Mouse (Mus musculus) embryonic facial prominence, embryonic 14.5 days (tissue): ENCODE measurements at regions not wholly inside any gene's neighbourhood (a gene's known extent, or its start where the extent isn't known, plus 50 kb on each side); places are given as distances from the start of the nearest gene placed in this dataset.

ENCODE experiments used
- ATAC-seq: fragments of 200-750 bp; cut with Nextera tagmentation; 2 replicates; pipeline ENCODE4 v1.8.0; 2017; ENCODE audit warnings: low read depth, moderate number of reproducible peaks, moderate TSS enrichment
- DNase-seq: peaks from one replicate; pipeline ENCODE4 v3.0.0-alpha.2; 2015; ENCODE audit warnings: low spot score
- H3K27ac ChIP-seq: fragments of 300-500 bp; sonication (generic); replicated peaks from 2 replicates; pipeline ENCODE4 v1.5.1; 2014; ENCODE audit warnings: low read depth, mild to moderate bottlenecking, low read length, moderate library complexity
- H3K27me3 ChIP-seq: fragments of 300-500 bp; sonication (generic); replicated peaks from 2 replicates; pipeline ENCODE4 v1.6.1; 2014; ENCODE audit warnings: low read length; ENCODE audit not compliant: control insufficient read depth, insufficient read depth
- H3K36me3 ChIP-seq: fragments of 300-500 bp; sonication (generic); 2 replicates; pipeline ENCODE4 v1.6.1; 2014; ENCODE audit warnings: low read length, mixed read lengths; ENCODE audit not compliant: control insufficient read depth, insufficient read depth
- H3K4me1 ChIP-seq: fragments of 300-500 bp; sonication (generic); 2 replicates; pipeline ENCODE4 v1.6.1; 2014; ENCODE audit warnings: antibody characterized with exemption, low read length; ENCODE audit not compliant: control insufficient read depth, insufficient read depth
- H3K4me2 ChIP-seq: fragments of 300-500 bp; sonication (generic); 2 replicates; pipeline ENCODE4 v1.6.1; 2014; ENCODE audit warnings: low read depth, mild to moderate bottlenecking, low read length, moderate library complexity, mixed read lengths
- H3K4me3 ChIP-seq: fragments of 300-500 bp; sonication (generic); 2 replicates; pipeline ENCODE4 v1.5.1; 2014; ENCODE audit warnings: low read depth, mild to moderate bottlenecking, low read length
- H3K9ac ChIP-seq: fragments of 300-500 bp; sonication (generic); 2 replicates; pipeline ENCODE4 v1.6.1; 2014; ENCODE audit warnings: low read depth, mild to moderate bottlenecking, low read length, moderate library complexity, mixed read lengths
- H3K9me3 ChIP-seq: fragments of 300-500 bp; sonication (generic); 2 replicates; pipeline ENCODE4 v1.6.1; 2016; ENCODE audit warnings: low read length; ENCODE audit not compliant: control insufficient read depth
- WGBS: fragments of 180-500 bp; shearing (Covaris S2); extraction: QIAGEN DNeasy Blood & Tissue Kit; methylation state at CpG from one replicate; pipeline ENCODE4 v1.1.7; 2014; 5-methylcytosine and 5-hydroxymethylcytosine counted together

- no peak overlapping the region for H3K9ac ChIP-seq
- H3K4me1 ChIP-seq, result peaks cover 8% of the 10 kb centered on the region
- no peak for DNase-seq
- H3K27me3 ChIP-seq, result no peaks in the 10 kb centered on the region
- ATAC-seq, result no peak
- no peak overlapping the region for H3K27ac ChIP-seq
- no peak overlapping the region for H3K4me3 ChIP-seq
- 52% methylated on average over 4 of the region's 4 CpGs for WGBS
- no peak overlapping the region for H3K4me2 ChIP-seq
- H3K9me3 ChIP-seq, result no peaks in the 10 kb centered on the region
- no peaks in the 10 kb centered on the region for H3K36me3 ChIP-seq
These were observed 71.6 kb downstream of the Lao1 start for GRCm38 (mm10) chr4:119033006-119033405.

- H3K36me3 ChIP-seq, result no peaks in the 10 kb centered on the region
- no peak overlapping the region for H3K27ac ChIP-seq
- ATAC-seq, result no peak
- no peak overlapping the region for H3K4me3 ChIP-seq
- no peaks in the 10 kb centered on the region for H3K9me3 ChIP-seq
- DNase-seq, result no peak
- H3K4me2 ChIP-seq, result no peak overlapping the region
- H3K9ac ChIP-seq, result no peak overlapping the region
- H3K27me3 ChIP-seq, result no peaks in the 10 kb centered on the region
- H3K4me1 ChIP-seq, result no peaks in the 10 kb centered on the region
- 90% methylated on average over 5 of the region's 5 CpGs for WGBS
These were observed 71.9 kb upstream of the Slc2a1 start for GRCm38 (mm10) chr4:119036582-119036981.

DNA sequence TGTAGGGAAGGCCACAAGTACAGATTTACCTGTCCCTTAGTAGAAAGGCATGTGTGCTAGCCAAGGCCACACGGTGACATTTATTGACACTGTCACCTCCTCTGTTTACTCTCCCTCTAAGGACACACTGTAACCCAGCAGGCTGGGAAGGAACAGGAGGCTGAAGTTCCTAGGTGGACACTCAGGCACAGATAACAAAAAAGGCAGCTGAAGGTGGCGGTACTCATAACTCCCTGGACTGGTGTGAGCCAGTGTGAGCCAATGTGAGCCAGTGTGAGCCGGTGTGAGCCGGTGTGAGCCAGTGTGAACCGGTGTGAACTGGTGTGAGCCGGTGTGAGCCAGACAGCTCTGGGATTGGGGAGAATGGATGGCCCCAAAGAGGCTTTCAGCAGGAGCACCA, 68.5 kb upstream of the Slc2a1 start:
- DNase-seq (no peak), ATAC-seq (no peak)
- Histone ChIP-seq H3K27ac (no peak overlapping the region), H3K4me2 (no peak overlapping the region), H3K9ac (no peak overlapping the region), H3K4me1 (peaks cover 5% of the 10 kb centered on the region; the same call in 1 of the 2 replicates), H3K9me3 (no peaks in the 10 kb centered on the region), H3K36me3 (no peaks in the 10 kb centered on the region), H3K4me3 (no peak overlapping the region), H3K27me3 (no peaks in the 10 kb centered on the region)
- WGBS, result 93% methylated on average over 6 of the region's 6 CpGs

DNA sequence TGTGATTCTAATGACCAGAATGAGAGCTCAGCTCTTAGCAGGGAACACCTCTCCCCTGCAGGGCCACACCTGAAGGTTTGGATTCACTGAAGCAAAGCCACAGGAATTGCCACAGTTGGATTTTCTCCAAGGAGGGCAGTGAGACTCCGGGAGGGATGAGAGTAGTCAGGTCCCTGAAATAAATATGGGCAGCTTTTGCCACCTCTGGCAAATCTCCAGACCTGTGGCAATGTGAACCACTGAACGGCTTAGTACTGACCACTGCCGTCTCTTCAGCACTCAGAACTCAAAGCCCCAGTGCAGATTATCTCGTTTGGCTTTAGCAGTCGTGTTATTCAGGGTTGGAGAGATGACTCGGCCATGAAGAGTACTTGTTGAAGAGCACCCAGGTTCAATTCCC, 66.9 kb upstream of the Slc2a1 start:
- Histone ChIP-seq H3K4me2 (no peak overlapping the region), H3K36me3 (no peaks in the 10 kb centered on the region), H3K4me1 (peaks cover 6% of the 10 kb centered on the region; the same call in 1 of the 2 replicates), H3K9ac (no peak overlapping the region), H3K4me3 (no peak overlapping the region), H3K27ac (no peak overlapping the region), H3K9me3 (no peaks in the 10 kb centered on the region), H3K27me3 (no peaks in the 10 kb centered on the region)
- ATAC-seq (no peak), DNase-seq (no peak)
- WGBS, result 65% methylated on average over 6 of the region's 6 CpGs

GRCm38 (mm10) chr4:119044005-119044677, 64.4 kb upstream of the Slc2a1 start:
- peaks cover 6% of the 10 kb centered on the region; the same call in 1 of the 2 replicates for H3K4me1 ChIP-seq
- H3K4me2 ChIP-seq, result no peak overlapping the region
- no peaks in the 10 kb centered on the region for H3K9me3 ChIP-seq
- no peak overlapping the region for H3K9ac ChIP-seq
- no peak for ATAC-seq
- H3K4me3 ChIP-seq, result no peak overlapping the region
- no peak for DNase-seq
- H3K27ac ChIP-seq, result no peak overlapping the region; the same call in 1 of the 2 replicates
- H3K36me3 ChIP-seq, result no peaks in the 10 kb centered on the region
- WGBS, result 42% methylated on average over 19 of the region's 19 CpGs
- H3K27me3 ChIP-seq, result no peaks in the 10 kb centered on the region

DNA sequence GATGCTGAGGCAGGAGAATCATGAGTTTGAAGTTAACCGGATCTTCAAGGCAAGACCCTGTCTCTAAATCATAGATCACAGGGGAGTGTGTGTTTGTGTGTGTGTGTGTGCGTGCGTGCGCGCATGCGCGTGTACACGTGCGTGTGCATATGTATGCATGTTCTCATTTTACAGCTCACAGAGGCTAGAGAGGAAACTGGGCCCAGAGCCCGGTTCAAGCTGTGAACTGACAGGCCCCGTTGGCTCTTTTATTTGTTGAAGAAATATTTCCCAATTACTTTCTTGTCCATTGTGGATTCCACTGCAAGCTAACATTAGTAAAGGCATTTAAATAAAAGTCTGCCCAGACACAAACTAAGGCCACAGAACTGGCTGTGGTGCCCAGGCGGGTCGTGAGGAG, 63.7 kb upstream of the Slc2a1 start:
- no peak for ATAC-seq

GRCm38 (mm10) chr4:119050867-119051353, 57.6 kb upstream of the Slc2a1 start:
- Histone ChIP-seq H3K9me3 (no peaks in the 10 kb centered on the region), H3K27me3 (no peaks in the 10 kb centered on the region), H3K9ac (no peak overlapping the region), H3K27ac (no peak overlapping the region), H3K4me2 (no peak overlapping the region), H3K4me1 (no peaks in the 10 kb centered on the region), H3K4me3 (no peak overlapping the region), H3K36me3 (no peaks in the 10 kb centered on the region)
- no peak for DNase-seq
- 56% methylated on average over 2 of the region's 2 CpGs for WGBS
- ATAC-seq, result no peak

More for the DNA sequence above, 63.7 kb upstream of the Slc2a1 start:
- Histone ChIP-seq H3K9me3 (no peaks in the 10 kb centered on the region), H3K27me3 (no peaks in the 10 kb centered on the region), H3K4me3 (no peak overlapping the region), H3K4me1 (peaks cover 6% of the 10 kb centered on the region; the same call in 1 of the 2 replicates), H3K36me3 (no peaks in the 10 kb centered on the region), H3K27ac (no peak overlapping the region; the same call in 1 of the 2 replicates), H3K9ac (no peak overlapping the region), H3K4me2 (no peak overlapping the region)
- peak; percentile 54 for DNase-seq
- 80% methylated on average over 13 of the region's 13 CpGs for WGBS

DNA sequence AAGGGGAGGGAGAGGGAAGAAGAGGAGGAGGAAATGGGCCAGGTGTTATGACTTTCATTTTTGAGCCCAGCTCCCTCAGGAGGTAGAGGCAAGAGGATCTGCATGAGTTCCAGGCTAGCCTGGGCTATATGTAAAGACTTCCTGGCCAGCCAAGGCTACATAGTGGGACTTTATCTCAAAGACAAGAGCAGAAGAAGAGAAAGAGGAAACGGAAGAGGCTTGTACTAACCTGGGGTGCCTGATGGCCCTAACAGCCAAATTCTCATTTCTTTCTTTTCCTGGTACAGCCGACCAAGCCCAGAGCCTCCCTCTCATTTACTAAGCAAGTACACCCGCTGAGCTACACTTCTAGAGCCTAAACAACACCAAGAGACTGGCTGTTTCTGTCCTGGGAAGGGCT, 56.0 kb upstream of the Slc2a1 start:
- no peak for DNase-seq
- 67% methylated on average over 3 of the region's 3 CpGs for WGBS
- H3K27ac ChIP-seq, result no peak overlapping the region
- no peak overlapping the region for H3K9ac ChIP-seq
- no peak for ATAC-seq
- H3K27me3 ChIP-seq, result no peaks in the 10 kb centered on the region
- no peaks in the 10 kb centered on the region for H3K9me3 ChIP-seq
- H3K4me3 ChIP-seq, result no peak overlapping the region
- H3K4me2 ChIP-seq, result no peak overlapping the region
- no peaks in the 10 kb centered on the region for H3K4me1 ChIP-seq
- H3K36me3 ChIP-seq, result no peaks in the 10 kb centered on the region

DNA sequence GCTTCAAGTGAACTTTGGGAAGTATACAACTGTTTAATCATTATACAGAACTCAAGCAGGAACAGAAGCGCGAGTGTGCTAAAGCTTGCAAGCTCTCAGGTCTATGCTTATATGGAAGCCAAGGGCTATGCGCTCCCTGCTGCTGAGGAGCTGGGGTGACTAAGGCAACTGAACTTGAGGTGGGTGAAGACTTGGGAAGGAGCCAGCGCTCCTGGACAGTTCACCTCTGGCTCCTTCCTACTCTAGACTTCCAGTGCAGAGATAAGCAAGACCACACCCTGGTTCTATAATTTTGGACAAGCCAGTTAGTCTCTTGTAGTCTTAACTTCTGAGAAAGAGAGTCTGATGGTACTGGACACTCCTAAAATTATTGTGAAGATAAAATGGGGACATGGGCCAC, 55.3 kb upstream of the Slc2a1 start:
- no peaks in the 10 kb centered on the region for H3K27me3 ChIP-seq
- 94% methylated on average over 4 of the region's 4 CpGs for WGBS
- H3K4me1 ChIP-seq, result no peaks in the 10 kb centered on the region

More for the DNA sequence above, 55.3 kb upstream of the Slc2a1 start:
- H3K27ac ChIP-seq, result no peak overlapping the region
- no peaks in the 10 kb centered on the region for H3K36me3 ChIP-seq
- H3K4me3 ChIP-seq, result no peak overlapping the region
- ATAC-seq (no peak), DNase-seq (no peak)
- no peak overlapping the region for H3K4me2 ChIP-seq
- H3K9me3 ChIP-seq, result no peaks in the 10 kb centered on the region
- no peak overlapping the region for H3K9ac ChIP-seq
